Mouse (Mus musculus) megakaryocyte, adult 5-6 weeks (primary cell): ENCODE data around the gene Ctps. TPM values are rescaled to one million over a fixed set of nuclear protein-coding genes. Genes with fewer than 3 reads are reported as not detected.

Source experiments
- total RNA-seq, 2 experiments: library from RNA; stranded (forward) in 1 of 2; stranded (reverse) in 1 of 2; fragments of 153-499, 151-499 nt in 1 of 2; fragments of 221-1000, 200-1000 nt in 1 of 2; gene quantifications; 2 replicates each; pipeline versions ENCODE4 v1.2.3 to v1.2.4; 2015 to 2017

Ctps gene
- total RNA-seq, 2 experiments from 2014 or later: 12.8 to 14.3 TPM

Other genes starting within 250 kb of the Ctps start
- 31.3 and 41.7 TPM in 2 replicates for gene Scmh1, start 165.0 kb downstream of the Ctps start, total RNA-seq (2015)
- 6.8 and 9.0 TPM in 2 replicates for gene Scmh1, start 165.0 kb downstream of the Ctps start, total RNA-seq (2017)
- 0.22 TPM in 1 of 2 replicates, not detected in the other for gene Slfnl1, start 38.0 kb downstream of the Ctps start, total RNA-seq (2015)
- gene Slfnl1, start 38.0 kb downstream of the Ctps start, total RNA-seq (2017): not detected in 2 replicates
- gene Gm8439, start 18.5 kb upstream of the Ctps start, total RNA-seq (2015): 0.58 and 1.5 TPM in 2 replicates
- gene Gm8439, start 18.5 kb upstream of the Ctps start, total RNA-seq (2017): 1.9 TPM in 1 of 2 replicates, not detected in the other
- 0.65 and 1.1 TPM in 2 replicates for gene Cited4, start 96.3 kb upstream of the Ctps start, total RNA-seq (2015)
- gene Cited4, start 96.3 kb upstream of the Ctps start, total RNA-seq (2017): 0.33 and 1.6 TPM in 2 replicates
- not detected in 2 replicates for gene Kcnq4, start 178.3 kb upstream of the Ctps start, total RNA-seq (2015)
- gene Kcnq4, start 178.3 kb upstream of the Ctps start, total RNA-seq (2017): not detected in 2 replicates